Mouse (Mus musculus): ENCODE results near the gene Trpm7. TPM values are rescaled to one million over a fixed set of nuclear protein-coding genes. Genes with fewer than 3 reads are reported as not detected.

The Trpm7 gene
- total and polyA plus RNA-seq, 2 experiments from 2014 or later = 25.3 to 28.8 TPM

- WGBS = 76% methylated on average over 5 of the region's 5 CpGs
- TF ChIP-seq CTCF (IDR thresholded peaks at IDR 0.05; ENCODE audit: low read depth) = no peak
- DNase-seq (ENCODE audit: low spot score) (no peak), ATAC-seq (no peak)
- H3K9me3 ChIP-seq (ENCODE audit: low read length) = no peaks in the 10 kb centered on the region
- H3K4me3 ChIP-seq (ENCODE audit: low read length) = no peak overlapping the region
- no peak overlapping the region for H3K4me2 ChIP-seq (ENCODE audit: low read depth, low read length)
- peaks cover 33% of the 10 kb centered on the region for H3K36me3 ChIP-seq (ENCODE audit: insufficient read depth, low read length)
- H3K4me1 ChIP-seq (ENCODE audit: insufficient read depth, low read length) = no peaks in the 10 kb centered on the region
- no peak overlapping the region for H3K9ac ChIP-seq (replicated peaks; ENCODE audit: low read length)
- H3K27ac ChIP-seq = no peak overlapping the region
- H3K27me3 ChIP-seq (ENCODE audit: insufficient read depth, low read length) = no peaks in the 10 kb centered on the region
Observed at GRCm38 (mm10) chr2:126792611-126793010, 83.4 kb downstream of the Trpm7 start.

- no peak for DNase-seq (ENCODE audit: low spot score)
- no peaks in the 10 kb centered on the region for H3K4me1 ChIP-seq (ENCODE audit: insufficient read depth, low read length)
- TF ChIP-seq CTCF (IDR thresholded peaks at IDR 0.05; ENCODE audit: low read depth) = no peak
- WGBS = 46% methylated on average over 9 of the region's 9 CpGs
- H3K4me3 ChIP-seq (ENCODE audit: low read length) = no peak overlapping the region
- no peaks in the 10 kb centered on the region for H3K27me3 ChIP-seq (ENCODE audit: insufficient read depth, low read length)
- ATAC-seq = no peak
- H3K27ac ChIP-seq = no peak overlapping the region
- H3K36me3 ChIP-seq (ENCODE audit: insufficient read depth, low read length) = peaks cover 12% of the 10 kb centered on the region; the same call in 1 of the 2 replicates
- H3K9ac ChIP-seq (replicated peaks; ENCODE audit: low read length) = no peak overlapping the region
- no peak overlapping the region for H3K4me2 ChIP-seq (ENCODE audit: low read depth, low read length)
- H3K9me3 ChIP-seq (ENCODE audit: low read length) = no peaks in the 10 kb centered on the region
Observed at GRCm38 (mm10) chr2:126787721-126788342, 88.2 kb downstream of the Trpm7 start.

- H3K9me3 ChIP-seq (ENCODE audit: low read length) = no peaks in the 10 kb centered on the region
- TF ChIP-seq CTCF (IDR thresholded peaks at IDR 0.05; ENCODE audit: low read depth) = no peak
- no peaks in the 10 kb centered on the region for H3K4me1 ChIP-seq (ENCODE audit: insufficient read depth, low read length)
- no peaks in the 10 kb centered on the region for H3K27me3 ChIP-seq (ENCODE audit: insufficient read depth, low read length)
- H3K36me3 ChIP-seq (ENCODE audit: insufficient read depth, low read length) = no peaks in the 10 kb centered on the region
- no peak within 1 kb of the TSS for H3K4me3 ChIP-seq (ENCODE audit: low read length)
- no peak within 1 kb of the TSS for H3K27ac ChIP-seq
- H3K9ac ChIP-seq (replicated peaks; ENCODE audit: low read length) = no peak within 1 kb of the TSS
- ATAC-seq (no peak), DNase-seq (ENCODE audit: low spot score) (no peak)
- WGBS = 52% methylated on average over 4 of the region's 4 CpGs
- H3K4me2 ChIP-seq (ENCODE audit: low read depth, low read length) = no peak within 1 kb of the TSS
Observed at GRCm38 (mm10) chr2:126783370-126783769, 92.7 kb downstream of the Trpm7 start, which contains the start of gene Usp50. Gene Usp50, minus strand, starts transcription at chr2:126783470.

GRCm38 (mm10) chr2:126782433-126782832 lies 93.6 kb downstream of the Trpm7 start:
- DNase-seq (ENCODE audit: low spot score) = peak; percentile 91
- H3K36me3 ChIP-seq (ENCODE audit: insufficient read depth, low read length) = no peaks in the 10 kb centered on the region
- H3K27ac ChIP-seq = no peak overlapping the region
- ATAC-seq = peak; percentile 58; the same call in 1 of the 2 replicates
- WGBS = 68% methylated on average over 3 of the region's 3 CpGs
- H3K9ac ChIP-seq (replicated peaks; ENCODE audit: low read length) = no peak overlapping the region
- no peaks in the 10 kb centered on the region for H3K27me3 ChIP-seq (ENCODE audit: insufficient read depth, low read length)
- no peak overlapping the region for H3K4me3 ChIP-seq (ENCODE audit: low read length)
- no peaks in the 10 kb centered on the region for H3K9me3 ChIP-seq (ENCODE audit: low read length)
- peak; percentile 62 for TF ChIP-seq CTCF (IDR thresholded peaks at IDR 0.05; ENCODE audit: low read depth)
- no peak overlapping the region for H3K4me2 ChIP-seq (ENCODE audit: low read depth, low read length)
- H3K4me1 ChIP-seq (ENCODE audit: insufficient read depth, low read length) = no peaks in the 10 kb centered on the region

GRCm38 (mm10) chr2:126781478-126781877 lies 94.6 kb downstream of the Trpm7 start:
- 81% methylated on average over 1 of the region's 1 CpGs for WGBS
- DNase-seq (ENCODE audit: low spot score) = no peak

GRCm38 (mm10) chr2:126780286-126780685 lies 95.7 kb downstream of the Trpm7 start:
- H3K4me1 ChIP-seq (ENCODE audit: insufficient read depth, low read length) = no peaks in the 10 kb centered on the region
- H3K27ac ChIP-seq = no peak overlapping the region
- 86% methylated on average over 10 of the region's 10 CpGs for WGBS
- no peak overlapping the region for H3K4me2 ChIP-seq (ENCODE audit: low read depth, low read length)
- no peak overlapping the region for H3K4me3 ChIP-seq (ENCODE audit: low read length)
- no peaks in the 10 kb centered on the region for H3K9me3 ChIP-seq (ENCODE audit: low read length)
- H3K27me3 ChIP-seq (ENCODE audit: insufficient read depth, low read length) = no peaks in the 10 kb centered on the region
- DNase-seq (ENCODE audit: low spot score) (no peak), ATAC-seq (no peak)
- H3K9ac ChIP-seq (replicated peaks; ENCODE audit: low read length) = no peak overlapping the region
- no peak for TF ChIP-seq CTCF (IDR thresholded peaks at IDR 0.05; ENCODE audit: low read depth)
- no peaks in the 10 kb centered on the region for H3K36me3 ChIP-seq (ENCODE audit: insufficient read depth, low read length)

More at GRCm38 (mm10) chr2:126781478-126781877, 94.6 kb downstream of the Trpm7 start:
- Histone ChIP-seq H3K4me2 (ENCODE audit: low read depth, low read length) (no peak overlapping the region), H3K27ac (no peak overlapping the region), H3K27me3 (ENCODE audit: insufficient read depth, low read length) (no peaks in the 10 kb centered on the region), H3K4me1 (ENCODE audit: insufficient read depth, low read length) (no peaks in the 10 kb centered on the region), H3K36me3 (ENCODE audit: insufficient read depth, low read length) (no peaks in the 10 kb centered on the region), H3K9me3 (ENCODE audit: low read length) (no peaks in the 10 kb centered on the region), H3K9ac (replicated peaks; ENCODE audit: low read length) (no peak overlapping the region), H3K4me3 (ENCODE audit: low read length) (no peak overlapping the region)
- TF ChIP-seq CTCF (IDR thresholded peaks at IDR 0.05; ENCODE audit: low read depth) = no peak
- ATAC-seq = no peak

- Histone ChIP-seq H3K4me3 (ENCODE audit: low read length) (no peak overlapping the region), H3K9ac (replicated peaks; ENCODE audit: low read length) (no peak overlapping the region), H3K9me3 (ENCODE audit: low read length) (no peaks in the 10 kb centered on the region), H3K27ac (no peak overlapping the region), H3K27me3 (ENCODE audit: insufficient read depth, low read length) (no peaks in the 10 kb centered on the region), H3K36me3 (ENCODE audit: insufficient read depth, low read length) (no peaks in the 10 kb centered on the region), H3K4me2 (ENCODE audit: low read depth, low read length) (no peak overlapping the region), H3K4me1 (ENCODE audit: insufficient read depth, low read length) (no peaks in the 10 kb centered on the region)
- no peak for DNase-seq (ENCODE audit: low spot score)
- WGBS = 86% methylated on average over 4 of the region's 4 CpGs
- no peak for TF ChIP-seq CTCF (IDR thresholded peaks at IDR 0.05; ENCODE audit: low read depth)
- ATAC-seq = no peak
Observed at GRCm38 (mm10) chr2:126778806-126779205, 97.2 kb downstream of the Trpm7 start.
